In the genomic region with DNA sequence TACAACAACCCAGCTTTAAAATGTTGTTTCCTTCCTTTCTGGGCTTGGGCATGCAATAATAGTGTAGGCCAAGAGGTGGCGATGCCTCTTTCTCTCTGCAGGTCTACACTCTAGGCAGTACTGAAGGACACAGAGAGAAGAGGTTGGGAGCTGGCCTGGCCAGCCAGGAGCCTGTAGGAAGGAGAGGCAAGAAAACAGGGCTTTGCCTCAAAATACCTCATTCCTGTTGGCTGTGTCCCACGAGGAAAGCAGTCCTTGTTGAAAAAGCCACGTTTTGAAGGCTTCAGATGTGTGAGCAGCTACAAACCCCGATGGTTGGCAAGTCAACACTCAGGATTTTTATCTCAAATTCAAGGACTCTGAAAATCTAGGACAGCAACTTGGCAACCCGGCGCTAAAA, we compare ENCODE assay signal across 8 mouse cellular contexts.
DNase-seq lines count a peak whose midpoint lies in the region; TF ChIP-seq lines count a peak whose summit lies in the region.

No protein-coding gene starts in this region.

- peak; percentile 19 to 63 for DNase-seq in spleen, adult 18-20 months
- no peak for DNase-seq in spleen, adult 12 weeks (ENCODE audit: low spot score)
- DNase-seq in brain, embryonic 14.5 days (ENCODE audit: low read depth), result no peak
- peak; percentile 25 to 40 for DNase-seq in frontal cortex, postnatal 14 days (ENCODE audit: low spot score in 2 of 2)
- peak; percentile 49 to 71 for DNase-seq in kidney, adult 8-10 months
- peak; percentile 21 for DNase-seq in left cerebral cortex, postnatal 4 days
- peak; percentile 24 for DNase-seq in retina, postnatal 1 day
- DNase-seq in urinary bladder, postnatal 36 days (ENCODE audit: low spot score in 2 of 2), result peak; percentile 46 to 61

- TF ChIP-seq POLR2A in brain, embryonic 14.5 days (IDR thresholded peaks at IDR 0.05; ENCODE audit: borderline replicate concordance, extremely low read depth, insufficient read depth, insufficient read length, poor library complexity, severe bottlenecking), result no peak

- peak; percentile 47; the same call in 1 of the 2 replicates for TF ChIP-seq CTCF in brain, embryonic 14.5 days (IDR thresholded peaks at IDR 0.05; ENCODE audit: borderline replicate concordance, extremely low read depth, insufficient read depth, insufficient read length)

- intact Hi-C loops in left cerebral cortex, postnatal 4 days (cut with DNase I), result no loop called here

Comparison
In these comparisons a context has a peak if more than half of its experiments do, and no peak if none do; other contexts are left out.
1. DNase-seq: peak in spleen, adult 18-20 months (2 of 2), frontal cortex, postnatal 14 days (2 of 2), kidney, adult 8-10 months (2 of 2), left cerebral cortex, postnatal 4 days (single experiment), retina, postnatal 1 day (single experiment) and urinary bladder, postnatal 36 days (2 of 2); none in spleen, adult 12 weeks (single experiment) and brain, embryonic 14.5 days (single experiment).